Mouse (Mus musculus): ENCODE measurements at regions not wholly inside any gene's neighbourhood (a gene's known extent, or its start where the extent isn't known, plus 50 kb on each side); places are given as distances from the start of the nearest gene placed in this dataset.

- no peak for ATAC-seq (replicated peaks; ENCODE audit: low FRiP score, poor library complexity, severe bottlenecking)
Measured at GRCm38 (mm10) chr15:63061891-63062290, 783.1 kb downstream of the Gsdmc2 start.

- no peak for ATAC-seq (replicated peaks; ENCODE audit: low FRiP score, poor library complexity, severe bottlenecking)
Measured at GRCm38 (mm10) chr15:63060826-63061225, 784.2 kb downstream of the Gsdmc2 start.

GRCm38 (mm10) chr15:63052570-63053255, 792.3 kb downstream of the Gsdmc2 start:
- no peak for ATAC-seq (replicated peaks; ENCODE audit: low FRiP score, poor library complexity, severe bottlenecking)

- no peak for ATAC-seq (replicated peaks; ENCODE audit: low FRiP score, poor library complexity, severe bottlenecking)
Measured at GRCm38 (mm10) chr15:63050033-63050432, 794.9 kb downstream of the Gsdmc2 start.

GRCm38 (mm10) chr15:63042367-63042766, 802.6 kb downstream of the Gsdmc2 start:
- no peak for ATAC-seq (replicated peaks; ENCODE audit: low FRiP score, poor library complexity, severe bottlenecking)

- ATAC-seq (replicated peaks; ENCODE audit: low FRiP score, poor library complexity, severe bottlenecking) = no peak
Measured at GRCm38 (mm10) chr15:63036241-63036640, 808.7 kb downstream of the Gsdmc2 start.

GRCm38 (mm10) chr15:63020826-63021225, 824.2 kb downstream of the Gsdmc2 start:
- no peak for ATAC-seq (replicated peaks; ENCODE audit: low FRiP score, poor library complexity, severe bottlenecking)

- no peak for ATAC-seq (replicated peaks; ENCODE audit: low FRiP score, poor library complexity, severe bottlenecking)
Measured at GRCm38 (mm10) chr15:63017966-63018365, 827.0 kb downstream of the Gsdmc2 start.

- no peak for ATAC-seq (replicated peaks; ENCODE audit: low FRiP score, poor library complexity, severe bottlenecking)
Measured at GRCm38 (mm10) chr15:63006471-63007228, 838.3 kb downstream of the Gsdmc2 start.

- ATAC-seq (replicated peaks; ENCODE audit: low FRiP score, poor library complexity, severe bottlenecking) = no peak
Measured at GRCm38 (mm10) chr15:62994691-62995090, 850.3 kb downstream of the Gsdmc2 start.

- ATAC-seq (replicated peaks; ENCODE audit: low FRiP score, poor library complexity, severe bottlenecking) = no peak
Measured at GRCm38 (mm10) chr15:62986871-62987270, 858.1 kb downstream of the Gsdmc2 start.

GRCm38 (mm10) chr15:62986147-62986546, 858.8 kb downstream of the Gsdmc2 start:
- no peak for ATAC-seq (replicated peaks; ENCODE audit: low FRiP score, poor library complexity, severe bottlenecking)

- no peak for ATAC-seq (replicated peaks; ENCODE audit: low FRiP score, poor library complexity, severe bottlenecking)
Measured at GRCm38 (mm10) chr15:62970566-62970965, 874.4 kb downstream of the Gsdmc2 start.

GRCm38 (mm10) chr15:62962681-62963080, 882.3 kb downstream of the Gsdmc2 start:
- no peak for ATAC-seq (replicated peaks; ENCODE audit: low FRiP score, poor library complexity, severe bottlenecking)

GRCm38 (mm10) chr15:62960623-62961022, 884.4 kb downstream of the Gsdmc2 start:
- no peak for ATAC-seq (replicated peaks; ENCODE audit: low FRiP score, poor library complexity, severe bottlenecking)

GRCm38 (mm10) chr15:62958506-62959330, 886.3 kb downstream of the Gsdmc2 start:
- ATAC-seq (replicated peaks; ENCODE audit: low FRiP score, poor library complexity, severe bottlenecking) = no peak

GRCm38 (mm10) chr15:62954889-62955288, 890.1 kb downstream of the Gsdmc2 start:
- ATAC-seq (replicated peaks; ENCODE audit: low FRiP score, poor library complexity, severe bottlenecking) = no peak

- ATAC-seq (replicated peaks; ENCODE audit: low FRiP score, poor library complexity, severe bottlenecking) = no peak
Measured at GRCm38 (mm10) chr15:62954322-62954820, 890.6 kb downstream of the Gsdmc2 start.

- ATAC-seq (replicated peaks; ENCODE audit: low FRiP score, poor library complexity, severe bottlenecking) = no peak
Measured at GRCm38 (mm10) chr15:62953215-62953941, 891.6 kb downstream of the Gsdmc2 start.

All from erythroblast, adult 5-6 weeks (primary cell).